Mouse (Mus musculus) frontal cortex, postnatal 10 days (tissue): ENCODE measurements around the gene Olfr768.
"Not testable (repeated sequence)": the region's sequence is repeated elsewhere in the genome, so short reads cannot be mapped to it uniquely, and the experiment has no call there.

Experiments
- DNase-seq, 2 experiments: peaks; one replicate each; pipeline ENCODE4 v3.0.0; 2022; ENCODE audit warnings: low spot score in 2 of 2, mixed read lengths in 1 of 2

Gene Olfr768

DNA sequence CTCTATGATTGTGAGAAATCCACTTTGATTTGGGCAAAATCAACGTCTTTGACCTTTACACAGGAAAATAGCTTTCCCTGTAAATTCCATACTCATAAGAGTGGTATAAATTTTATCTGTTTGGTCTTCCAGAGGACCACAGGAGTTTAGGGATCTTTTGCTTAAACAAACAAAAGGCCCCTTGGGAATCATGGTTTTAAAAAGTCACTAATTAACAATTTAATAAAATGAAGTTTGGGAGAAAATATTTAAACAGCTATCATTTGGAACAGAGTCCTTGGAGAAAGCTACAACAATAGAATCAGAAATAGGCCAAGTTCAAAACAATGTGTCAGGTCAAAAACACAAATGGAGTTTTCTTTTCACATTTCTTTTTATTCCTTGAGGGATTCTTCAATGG is at the start of gene Olfr768:
Olfr768 (minus strand) TSS at position 101 of the 400 bp plus-strand sequence.
- DNase-seq, result no peak

DNA sequence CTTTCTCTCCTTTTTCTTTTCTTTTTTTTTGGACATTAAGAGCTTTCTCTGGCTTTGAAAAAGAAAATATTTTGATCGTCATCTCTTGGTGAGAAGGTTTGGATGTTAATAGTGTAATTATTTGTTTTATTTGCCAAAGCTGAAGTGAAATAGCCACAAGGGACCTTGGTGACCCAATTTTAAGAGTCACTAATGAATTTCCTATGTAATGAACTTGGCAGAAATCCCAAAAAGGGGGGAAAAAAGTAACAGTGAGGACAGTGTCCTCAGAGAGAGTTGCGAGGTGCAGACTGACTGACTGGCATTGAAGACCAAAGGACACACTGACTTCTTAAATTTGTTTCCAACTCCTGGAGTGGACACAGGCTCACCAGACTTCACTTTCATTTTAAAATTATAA is 39.7 kb upstream of the Olfr768 start, which contains the start of gene Olfr770:
Olfr770 (minus strand) TSS at position 101 of the 400 bp plus-strand sequence.
- no peak for DNase-seq

- no peak for DNase-seq
These were observed 18.6 kb upstream of the Olfr768 start, which contains the start of gene Olfr769 for GRCm38 (mm10) chr10:129117761-129118160. TSS of gene Olfr769 (minus strand) at chr10:129117861.

- no peak for DNase-seq
These were observed 16.0 kb upstream of the Olfr768 start for GRCm38 (mm10) chr10:129115146-129115545.

DNA sequence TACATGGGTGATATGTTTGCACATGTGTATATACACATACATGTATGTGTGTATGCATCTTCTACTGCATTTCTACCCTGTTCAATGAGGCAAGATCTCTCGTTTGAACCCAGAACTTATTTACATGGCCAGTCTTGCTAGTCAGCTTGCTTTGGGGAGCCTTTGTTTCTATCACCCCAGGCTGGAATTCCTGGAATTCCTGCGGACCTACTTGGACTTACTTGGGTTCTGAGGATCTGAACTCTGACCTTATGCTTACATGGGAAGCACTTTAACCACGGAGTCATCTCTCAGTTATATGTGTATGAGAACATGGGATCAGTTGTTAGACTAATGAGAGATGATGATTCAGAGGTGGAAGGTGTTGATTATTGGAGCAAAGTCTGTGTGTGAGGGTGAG is 2.1 kb upstream of the Olfr768 start:
- DNase-seq, result no peak

DNA sequence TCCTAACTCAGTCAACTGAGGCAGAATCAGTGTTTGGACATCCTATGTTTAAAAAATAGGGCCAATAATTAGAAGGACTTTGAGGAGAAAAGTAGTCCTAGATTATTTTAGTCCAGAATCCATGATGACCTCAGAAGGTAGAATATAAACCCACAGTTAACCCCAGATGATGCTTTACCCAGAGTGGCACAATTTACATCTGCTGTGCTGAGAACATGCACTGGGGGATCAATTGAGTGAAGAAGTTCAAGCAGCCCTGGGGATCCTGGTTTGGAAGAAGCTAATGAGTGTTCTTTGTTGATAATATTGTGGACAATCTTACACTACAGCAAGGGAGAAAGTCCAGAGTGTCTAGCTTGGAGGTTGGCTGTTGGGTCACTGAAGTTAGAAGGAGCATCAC is 16.4 kb downstream of the Olfr768 start, which contains the start of gene Olfr767:
Olfr767 (minus strand) TSS at position 101 of the 400 bp plus-strand sequence.
- not testable (repeated sequence) for DNase-seq

DNA sequence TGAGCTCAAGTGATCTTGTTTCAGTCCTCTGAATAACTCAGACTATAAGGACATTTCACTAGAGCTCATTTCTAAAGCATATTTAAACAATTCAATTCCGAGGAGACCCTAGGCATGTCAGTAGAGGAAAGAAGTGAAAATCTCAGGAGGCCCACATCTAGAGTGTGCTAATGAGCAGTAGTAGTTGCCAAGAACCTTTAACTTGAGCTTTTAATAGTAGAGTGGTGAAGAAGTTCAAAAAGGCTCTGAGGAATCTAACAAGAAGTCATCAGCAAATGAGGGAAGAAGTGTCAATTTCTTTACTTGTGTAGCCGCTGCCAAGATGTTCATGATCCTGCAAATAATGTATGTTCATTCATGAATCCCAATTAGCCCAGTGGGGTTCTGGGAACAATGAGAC is 30.3 kb downstream of the Olfr768 start, which contains the start of gene Olfr766-ps1:
Olfr766-ps1 (minus strand) TSS at position 101 of the 400 bp plus-strand sequence.
- no peak for DNase-seq

DNA sequence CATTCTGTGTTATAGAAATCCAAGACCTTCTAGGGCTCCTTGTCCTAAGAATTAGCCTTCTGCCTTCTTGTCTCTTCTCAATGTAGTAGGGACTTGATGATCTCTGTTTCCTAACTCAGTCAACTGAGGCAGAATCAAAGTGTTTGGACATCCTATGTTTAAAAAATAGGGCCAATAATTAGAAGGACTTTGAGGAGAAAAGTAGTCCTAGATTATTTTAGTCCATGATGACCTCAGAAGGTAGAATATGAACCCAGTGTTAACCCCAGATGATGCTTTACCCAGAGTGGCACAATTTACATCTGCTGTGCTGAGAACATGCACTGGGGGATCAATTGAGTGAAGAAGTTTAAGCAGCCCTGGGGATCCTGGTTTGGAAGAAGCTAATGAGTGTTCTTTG is 49.3 kb downstream of the Olfr768 start, which contains the start of gene Olfr765:
Olfr765 (minus strand) TSS at position 101 of the 400 bp plus-strand sequence.
- DNase-seq, result not testable (repeated sequence)
